15 mouse cellular contexts compared by ENCODE assay signal in genomic region chr12:51755938-51756598, GRCm38 (mm10).
"Had no signal": no experiment of that assay in that cellular context is flagged by ENCODE, and none has a peak within 500 bp of the region (broad histone marks: within the 10 kb centered on the region; RNA-seq: fewer than 3 reads in every experiment).

No protein-coding gene starts in this region.

- H3K27me3 ChIP-seq: limb, embryonic 12.5 days; liver, embryonic 13.5 days; neural tube, embryonic 15.5 days; stomach, embryonic 15.5 days had no signal

- H3K27ac ChIP-seq: layer of hippocampus, adult 2 months; limb, embryonic 12.5 days; liver, embryonic 13.5 days; neural tube, embryonic 15.5 days; stomach, embryonic 15.5 days had no signal

- H3K9me3 ChIP-seq: limb, embryonic 12.5 days; liver, embryonic 13.5 days; neural tube, embryonic 15.5 days; stomach, embryonic 15.5 days had no signal

- H3K9ac ChIP-seq: limb, embryonic 12.5 days; liver, embryonic 13.5 days; neural tube, embryonic 15.5 days; stomach, embryonic 15.5 days had no signal

- ATAC-seq: inflammation-experienced regulatory T-cells, adult 6 months; lung, postnatal 0 days had no signal

- DNase-seq: kidney, adult 8-10 months; liver, embryonic 13.5 days; lung, adult 2 months; lung, postnatal 36 days; midbrain, embryonic 14.5 days; right cerebral cortex, adult 18-20 months; spleen, adult 18-20 months; thymus, postnatal 4 days had no signal

- H3K4me3 ChIP-seq: layer of hippocampus, adult 2 months; limb, embryonic 12.5 days; liver, embryonic 13.5 days; myocyte; neural tube, embryonic 15.5 days; stomach, embryonic 15.5 days had no signal

- H3K4me2 ChIP-seq: limb, embryonic 12.5 days; liver, embryonic 13.5 days; neural tube, embryonic 15.5 days; stomach, embryonic 15.5 days had no signal

- H3K4me1 ChIP-seq: limb, embryonic 12.5 days; liver, embryonic 13.5 days; neural tube, embryonic 15.5 days; stomach, embryonic 15.5 days had no signal
